Mouse (Mus musculus) C2C12 (cell line): ENCODE data around the gene Sept9.

Experiments used
- CEBPB ChIP-seq: IDR thresholded peaks from one replicate; pipeline ENCODE4 v1.6.1; 2011; ENCODE audit warnings: low read depth, mild to moderate bottlenecking, control low read depth, moderate library complexity
- CTCF ChIP-seq: IDR thresholded peaks from one replicate; pipeline ENCODE4 v1.5.1; 2011; ENCODE audit not compliant: control insufficient read depth, insufficient read depth, insufficient read length
- USF1 ChIP-seq: IDR thresholded peaks from one replicate; pipeline ENCODE4 v1.6.1; 2011; ENCODE audit warnings: low read depth, mild to moderate bottlenecking, control low read depth, moderate library complexity

GRCm38 (mm10) chr11:117204606-117205005 is 5.1 kb downstream of the Sept9 start:
- TF ChIP-seq CTCF (no peak), CEBPB (no peak), USF1 (no peak)
